Mouse (Mus musculus) fat pad, adult 2 months (tissue): Measurements from ENCODE around the gene Agpat2.

Source experiments
- DNase-seq: peaks from one replicate; pipeline ENCODE4 v3.0.0-alpha.2; 2011; ENCODE audit warnings: low read depth, low spot score; ENCODE audit errors: extremely low read depth

The Agpat2 gene

GRCm38 (mm10) chr2:26603720-26604671, at the start of gene Agpat2:
Gene Agpat2, minus strand, starts transcription at chr2:26604417.
- no peak for DNase-seq

DNA sequence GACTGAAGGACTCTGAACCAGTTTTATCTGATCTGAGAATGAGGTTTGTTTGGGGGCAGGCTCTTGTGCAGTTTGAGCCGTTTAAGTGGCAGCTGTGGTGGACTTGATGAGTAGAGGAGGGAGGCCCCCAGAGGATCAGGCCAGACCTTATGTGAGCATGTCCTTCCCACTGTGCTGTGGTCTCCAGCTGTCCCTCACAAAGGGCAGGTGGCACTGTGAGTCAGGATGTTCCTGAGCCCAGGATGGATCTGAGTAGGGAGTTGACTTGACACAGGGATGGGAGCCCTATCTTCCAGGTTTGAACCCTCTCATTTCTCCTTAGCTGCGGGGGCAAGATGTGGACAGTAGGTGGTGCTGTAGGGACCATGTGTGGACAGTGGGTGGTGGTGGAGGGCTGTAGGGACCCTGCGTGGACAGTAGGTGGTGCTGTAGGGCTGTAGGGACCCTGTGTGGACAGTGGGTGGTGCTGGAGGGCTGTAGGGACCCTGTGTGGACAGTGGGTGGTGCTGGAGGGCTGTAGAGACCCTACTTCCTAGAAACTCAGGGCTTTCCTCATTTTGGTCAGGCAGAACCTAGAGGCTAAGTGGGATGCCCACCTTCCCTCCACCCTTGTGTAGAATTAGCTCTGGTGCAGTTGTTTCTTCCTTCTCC, 42.6 kb upstream of the Agpat2 start:
- no peak for DNase-seq

DNA sequence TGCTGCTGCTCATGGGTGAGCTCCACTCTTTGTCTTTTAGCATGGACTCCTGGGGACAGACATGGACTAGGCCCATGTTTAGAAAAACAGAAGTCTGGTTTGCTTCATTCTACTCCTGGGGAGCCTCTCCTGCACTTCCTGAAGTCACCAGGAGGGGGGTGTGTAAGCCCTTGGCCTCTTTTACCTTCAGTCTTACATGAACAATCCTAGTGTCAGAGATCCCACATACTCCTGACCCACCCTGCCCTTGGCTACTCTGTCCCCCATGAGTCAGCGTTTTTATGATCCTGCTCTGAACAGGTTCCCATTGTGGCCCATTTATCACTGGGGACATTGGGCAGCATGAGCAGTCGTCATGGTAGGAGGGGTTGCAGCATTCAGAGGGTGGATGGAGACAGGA, 39.7 kb upstream of the Agpat2 start:
- no peak for DNase-seq

DNA sequence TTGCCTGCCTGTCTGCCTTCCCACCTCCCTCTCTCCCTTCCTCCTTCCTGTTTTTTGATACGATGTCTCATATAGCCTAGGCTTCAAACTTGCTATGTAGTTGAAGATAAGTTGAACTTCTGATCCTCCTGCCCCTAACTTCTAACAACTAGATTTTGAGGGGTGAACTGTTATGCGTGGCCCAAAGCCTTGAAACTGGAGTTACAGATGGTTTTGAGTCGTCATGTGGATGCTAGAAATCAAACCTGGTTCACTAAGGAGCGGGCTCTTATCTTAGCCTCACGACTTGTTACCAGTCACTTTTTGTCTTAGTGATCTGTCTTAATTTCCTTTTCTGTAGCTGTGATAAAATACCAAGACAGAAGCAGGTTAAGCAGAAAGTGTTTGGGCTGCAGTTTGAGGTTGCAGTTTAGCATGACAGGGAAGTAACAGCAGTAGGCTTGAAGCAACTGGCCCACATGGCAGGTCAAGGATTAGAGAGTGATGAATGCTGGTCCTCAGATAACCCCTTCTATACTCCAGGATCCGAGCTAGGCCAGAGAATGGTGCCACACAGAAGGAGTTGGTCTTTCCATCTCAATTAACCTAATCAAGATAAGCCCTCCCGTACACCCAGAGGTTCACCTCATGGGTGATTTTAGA, 36.9 kb upstream of the Agpat2 start:
- no peak for DNase-seq

- no peak for DNase-seq
Measured at GRCm38 (mm10) chr2:26639838-26640830, 35.9 kb upstream of the Agpat2 start.

DNA sequence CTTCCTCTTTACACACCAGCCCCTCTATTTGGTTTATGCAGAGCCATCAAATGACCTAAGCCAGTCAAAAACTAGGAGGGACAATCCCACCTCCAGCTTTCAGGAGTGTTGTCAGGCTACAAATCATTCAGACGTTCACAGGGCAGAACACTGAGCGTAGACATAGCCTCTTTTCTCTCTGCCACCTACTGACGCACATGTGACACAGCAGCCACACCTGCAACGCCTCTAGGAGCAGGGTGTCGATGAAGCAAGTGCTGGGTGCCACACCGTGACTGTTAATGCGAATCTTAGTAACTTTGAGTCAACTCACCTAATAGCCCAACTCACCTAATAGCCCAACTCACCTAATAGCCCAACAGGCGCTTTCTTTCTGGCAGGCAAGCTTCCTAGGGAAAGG, 34.9 kb upstream of the Agpat2 start:
- no peak for DNase-seq

DNA sequence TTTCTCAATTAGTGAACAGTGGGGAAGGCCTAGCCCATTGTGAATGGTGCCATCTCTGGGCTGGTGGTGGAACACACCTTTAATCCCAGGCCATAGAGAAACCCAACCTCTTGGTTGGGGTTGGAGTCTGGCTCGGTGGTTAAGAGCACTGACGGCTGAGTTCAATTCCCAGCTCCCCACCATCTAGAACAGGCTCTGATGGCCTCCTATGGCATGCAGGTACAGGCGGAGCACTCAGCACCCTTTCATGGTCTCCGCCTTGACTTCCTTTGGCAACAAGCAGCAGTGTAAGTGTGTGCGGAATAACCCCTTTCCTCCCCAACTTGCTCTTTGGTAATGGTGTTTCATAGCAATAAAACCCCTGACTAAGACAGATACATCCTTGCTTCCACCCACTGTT, 34.4 kb upstream of the Agpat2 start:
- no peak for DNase-seq

DNA sequence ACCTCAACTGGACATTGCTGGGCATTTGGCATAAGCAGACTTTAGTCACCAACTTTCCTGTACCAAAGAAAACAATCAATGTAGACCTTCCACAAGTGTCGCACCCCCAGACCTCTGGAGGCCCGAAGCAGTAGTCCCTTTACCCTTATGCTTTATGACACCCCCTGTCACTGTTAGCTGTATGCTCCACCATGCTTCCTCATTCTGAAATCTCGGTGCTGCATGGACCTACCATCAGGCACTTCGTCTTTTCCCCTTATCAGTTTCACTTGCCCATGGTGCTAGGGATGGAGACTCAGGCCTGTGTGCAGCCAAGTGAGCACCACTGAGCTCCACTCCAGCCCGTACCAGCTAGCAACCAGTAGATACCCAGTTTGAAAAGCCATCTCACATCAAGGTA, 33.8 kb upstream of the Agpat2 start:
- DNase-seq: no peak

GRCm38 (mm10) chr2:26637316-26637932, 33.2 kb upstream of the Agpat2 start:
- DNase-seq: no peak

GRCm38 (mm10) chr2:26636325-26636635, 32.1 kb upstream of the Agpat2 start:
- DNase-seq: no peak

DNA sequence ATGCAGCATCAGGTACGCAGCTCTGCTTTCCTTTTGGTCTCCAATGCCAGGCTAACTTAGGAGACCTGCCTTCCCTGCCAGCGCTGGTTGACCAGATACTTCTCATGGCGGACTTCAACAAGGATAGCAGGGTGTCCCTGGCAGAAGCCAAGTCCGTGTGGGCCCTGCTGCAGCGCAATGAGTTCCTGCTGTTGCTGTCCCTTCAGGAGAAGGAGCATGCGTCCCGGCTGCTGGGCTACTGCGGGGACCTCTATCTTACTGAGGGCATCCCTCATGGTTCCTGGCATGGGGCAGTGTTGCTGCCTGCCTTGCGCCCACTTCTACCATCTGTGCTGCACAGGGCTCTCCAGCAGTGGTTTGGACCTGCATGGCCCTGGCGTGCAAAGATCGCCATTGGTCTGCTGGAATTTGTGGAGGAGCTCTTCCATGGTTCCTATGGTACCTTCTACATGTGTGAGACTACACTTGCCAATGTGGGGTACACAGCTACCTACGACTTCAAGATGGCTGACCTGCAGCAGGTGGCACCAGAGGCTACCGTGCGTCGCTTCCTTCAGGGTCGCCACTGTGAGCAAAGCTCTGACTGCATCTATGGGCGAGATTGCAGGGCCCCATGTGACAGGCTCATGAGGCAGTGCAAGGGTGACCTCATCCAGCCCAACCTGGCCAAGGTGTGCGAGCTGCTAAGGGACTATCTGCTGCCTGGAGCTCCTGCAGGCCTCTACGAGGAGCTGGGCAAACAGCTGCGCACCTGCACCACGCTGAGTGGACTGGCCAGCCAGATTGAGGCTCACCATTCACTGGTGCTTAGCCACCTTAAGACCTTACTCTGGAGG, 31.5 kb upstream of the Agpat2 start:
- no peak for DNase-seq

- no peak for DNase-seq
Measured at GRCm38 (mm10) chr2:26634629-26635488, 30.6 kb upstream of the Agpat2 start.

GRCm38 (mm10) chr2:26633953-26634530, 29.8 kb upstream of the Agpat2 start:
- DNase-seq: no peak

- DNase-seq: no peak
Measured at GRCm38 (mm10) chr2:26632541-26633395, 28.6 kb upstream of the Agpat2 start.

GRCm38 (mm10) chr2:26628792-26629437, 24.7 kb upstream of the Agpat2 start:
- no peak for DNase-seq

DNA sequence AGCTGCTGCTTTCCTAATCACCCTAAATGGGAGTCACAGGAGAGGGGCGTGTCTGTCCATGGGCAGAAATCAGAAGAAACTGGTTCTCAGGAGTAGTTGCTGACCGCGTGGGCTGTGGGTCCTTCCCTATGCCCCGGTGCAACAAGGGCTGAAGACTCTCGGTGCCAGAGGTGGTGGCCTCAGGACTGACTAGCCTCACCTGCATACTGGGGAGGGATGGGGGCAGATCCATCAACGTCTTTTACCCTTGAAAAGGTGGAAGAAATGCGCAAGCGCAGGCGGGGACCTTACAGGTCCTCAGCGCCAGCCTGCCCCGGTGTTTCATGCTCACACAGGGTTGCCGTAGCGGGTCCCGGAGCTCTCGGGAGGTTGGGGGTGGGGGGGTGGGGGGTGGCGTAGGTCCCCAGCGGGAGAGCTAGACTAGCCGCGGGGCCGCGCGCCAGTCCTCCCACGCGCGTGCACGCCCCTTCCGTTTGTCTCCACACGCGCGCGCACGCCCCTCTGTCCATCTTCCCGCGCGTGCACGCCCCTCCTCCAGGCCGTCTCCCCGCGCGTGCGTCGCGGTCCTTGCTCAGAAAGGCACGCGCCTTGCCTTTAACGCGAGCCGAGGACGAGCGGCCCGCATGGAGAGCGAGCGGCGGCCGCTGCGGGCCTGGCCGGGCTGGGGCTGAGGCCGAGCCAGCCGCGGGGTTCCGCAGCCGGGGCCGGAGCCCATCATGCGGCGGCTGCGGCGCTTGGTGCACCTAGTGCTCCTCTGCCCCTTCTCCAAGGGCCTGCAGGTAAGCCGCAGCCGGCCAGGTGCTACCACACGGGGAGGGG, 23.9 kb upstream of the Agpat2 start, which contains the start of gene Fam69b:
TSS of gene Fam69b (plus strand) at position 537 of the 819 bp plus-strand sequence.
- no peak for DNase-seq
